Mouse (Mus musculus) liver, adult 2 months (tissue): ENCODE measurements around the gene Chd5. TPM values are rescaled to one million over a fixed set of nuclear protein-coding genes. Genes with fewer than 3 reads are reported as not detected.
A peak's percentile ranks its signal among the peaks of the same experiment; 100 is the strongest.

Source experiments
- DNase-seq: peaks from one replicate; pipeline ENCODE4 v3.0.0-alpha.2; 2011; ENCODE audit warnings: low read depth, low spot score; ENCODE audit errors: extremely low read depth
- H3K27ac ChIP-seq: fragments of 200-500 bp; replicated peaks from 2 replicates; pipeline ENCODE4 v1.5.1; 2012; ENCODE audit warnings: low read depth, mild to moderate bottlenecking, control low read depth, inconsistent platforms, low read length; ENCODE audit not compliant: insufficient read depth
- H3K27me3 ChIP-seq: fragments of 200-500 bp; 2 replicates; pipeline ENCODE4 v1.6.1; 2012; ENCODE audit warnings: mild to moderate bottlenecking, moderate library complexity, low read length, inconsistent platforms; ENCODE audit not compliant: control insufficient read depth, insufficient read depth
- H3K36me3 ChIP-seq: fragments of 200-500 bp; 2 replicates; pipeline ENCODE4 v1.6.1; 2012; ENCODE audit warnings: low read length, inconsistent platforms; ENCODE audit not compliant: control insufficient read depth, insufficient read depth
- H3K4me1 ChIP-seq: fragments of 200-500 bp; 2 replicates; pipeline ENCODE4 v1.6.1; 2011; ENCODE audit warnings: low read length; ENCODE audit not compliant: control insufficient read depth, insufficient read depth
- H3K4me3 ChIP-seq: fragments of 200-500 bp; 2 replicates; pipeline ENCODE4 v1.5.1; 2011; ENCODE audit warnings: low read depth, mild to moderate bottlenecking, control low read depth, low read length, moderate library complexity; ENCODE audit not compliant: insufficient read depth
- H3K79me2 ChIP-seq: fragments of 200-500 bp; 2 replicates; pipeline ENCODE4 v1.6.1; 2012; ENCODE audit warnings: inconsistent platforms, mild to moderate bottlenecking, low read length, moderate library complexity; ENCODE audit not compliant: control insufficient read depth, insufficient read depth
- H3K9ac ChIP-seq: fragments of 200-500 bp; 2 replicates; pipeline ENCODE4 v1.6.1; 2012; ENCODE audit warnings: low read depth, mild to moderate bottlenecking, control low read depth, inconsistent platforms, low read length
- CTCF ChIP-seq: fragments of 200-500 bp; IDR thresholded peaks from 2 replicates; pipeline ENCODE4 v1.5.1; 2011; ENCODE audit warnings: low read depth, low read length, control low read depth
- POLR2A ChIP-seq: fragments of 200-500 bp; IDR thresholded peaks from 2 replicates; pipeline ENCODE4 v1.6.1; 2011; ENCODE audit warnings: low read length, control low read depth; ENCODE audit not compliant: insufficient read depth; ENCODE audit errors: extremely low read depth
- WGBS: fragments of 180-500 bp; shearing (Covaris S2); methylation state at CpG from one replicate; pipeline ENCODE4 v1.1.7; 2018; 5-methylcytosine and 5-hydroxymethylcytosine counted together
- polyA plus RNA-seq: library from polyadenylated mRNA; depleted of rRNA; stranded (reverse); fragments of >200 nt; gene quantifications from 2 replicates; pipeline ENCODE4 v1.2.3, GENCODE M21; 2012
- total RNA-seq: library from RNA; depleted of rRNA; stranded (reverse); fragments of >200 nt; gene quantifications from 2 replicates; pipeline ENCODE4 v1.2.3, GENCODE M21; 2014

The Chd5 gene
- total and polyA plus RNA-seq, 2 experiments: under 0.01 TPM; not detected in 1

- whole genome bisulfite sequencing: 48% methylated on average over 28 of the region's 28 CpGs
- no peak for TF ChIP-seq POLR2A
- TF ChIP-seq CTCF: no peak
- H3K27me3 ChIP-seq: no peaks in the 10 kb centered on the region
- no peak overlapping the region for H3K9ac ChIP-seq
- no peaks in the 10 kb centered on the region for H3K36me3 ChIP-seq
- no peak overlapping the region for H3K4me3 ChIP-seq
- no peak for DNase-seq
- no peaks in the 10 kb centered on the region for H3K79me2 ChIP-seq
- no peaks in the 10 kb centered on the region for H3K4me1 ChIP-seq
- no peak overlapping the region for H3K27ac ChIP-seq
Measured at GRCm38 (mm10) chr4:152418229-152419060, 80.0 kb downstream of the Chd5 start.

- WGBS: 85% methylated on average over 6 of the region's 6 CpGs
- H3K9ac ChIP-seq: no peak overlapping the region
- no peak overlapping the region for H3K4me3 ChIP-seq
- H3K79me2 ChIP-seq: no peaks in the 10 kb centered on the region
- no peaks in the 10 kb centered on the region for H3K36me3 ChIP-seq
- H3K27me3 ChIP-seq: no peaks in the 10 kb centered on the region
- no peaks in the 10 kb centered on the region for H3K4me1 ChIP-seq
- TF ChIP-seq POLR2A (no peak), CTCF (no peak)
- H3K27ac ChIP-seq: no peak overlapping the region
- no peak for DNase-seq
Measured at GRCm38 (mm10) chr4:152423576-152423975, 85.1 kb downstream of the Chd5 start.

GRCm38 (mm10) chr4:152424341-152424740 lies 85.9 kb downstream of the Chd5 start:
- 42% methylated on average over 4 of the region's 4 CpGs for WGBS

GRCm38 (mm10) chr4:152424922-152425321 lies 86.5 kb downstream of the Chd5 start:
- no peak overlapping the region for H3K4me3 ChIP-seq
- no peaks in the 10 kb centered on the region for H3K4me1 ChIP-seq
- no peaks in the 10 kb centered on the region for H3K27me3 ChIP-seq
- no peak for DNase-seq
- TF ChIP-seq POLR2A (no peak), CTCF (peak; percentile 49; the same call in 1 of the 2 replicates)
- H3K36me3 ChIP-seq: no peaks in the 10 kb centered on the region
- 65% methylated on average over 5 of the region's 5 CpGs for WGBS
- H3K79me2 ChIP-seq: no peaks in the 10 kb centered on the region
- H3K27ac ChIP-seq: no peak overlapping the region
- no peak overlapping the region for H3K9ac ChIP-seq

More at GRCm38 (mm10) chr4:152424341-152424740, 85.9 kb downstream of the Chd5 start:
- no peaks in the 10 kb centered on the region for H3K27me3 ChIP-seq
- DNase-seq: no peak
- TF ChIP-seq CTCF (no peak), POLR2A (no peak)
- no peaks in the 10 kb centered on the region for H3K36me3 ChIP-seq
- no peak overlapping the region for H3K27ac ChIP-seq
- no peak overlapping the region for H3K9ac ChIP-seq
- H3K4me1 ChIP-seq: no peaks in the 10 kb centered on the region
- H3K4me3 ChIP-seq: no peak overlapping the region
- H3K79me2 ChIP-seq: no peaks in the 10 kb centered on the region

- no peak for DNase-seq
- Histone ChIP-seq H3K79me2 (no peaks in the 10 kb centered on the region), H3K27ac (no peak overlapping the region), H3K4me1 (no peaks in the 10 kb centered on the region), H3K4me3 (no peak overlapping the region), H3K36me3 (no peaks in the 10 kb centered on the region), H3K9ac (no peak overlapping the region), H3K27me3 (no peaks in the 10 kb centered on the region)
- WGBS: 65% methylated on average over 8 of the region's 8 CpGs
- TF ChIP-seq POLR2A (no peak), CTCF (no peak)
Measured at GRCm38 (mm10) chr4:152428259-152428658, 89.8 kb downstream of the Chd5 start.

- H3K4me3 ChIP-seq: no peak overlapping the region
- no peak overlapping the region for H3K9ac ChIP-seq
- DNase-seq: no peak
- no peaks in the 10 kb centered on the region for H3K27me3 ChIP-seq
- 62% methylated on average over 5 of the region's 5 CpGs for WGBS
- H3K4me1 ChIP-seq: no peaks in the 10 kb centered on the region
- H3K36me3 ChIP-seq: no peaks in the 10 kb centered on the region
- TF ChIP-seq CTCF (peak; percentile 80), POLR2A (no peak)
- no peak overlapping the region for H3K27ac ChIP-seq
- H3K79me2 ChIP-seq: no peaks in the 10 kb centered on the region
Measured at GRCm38 (mm10) chr4:152432308-152432707, 93.9 kb downstream of the Chd5 start.
